Mouse (Mus musculus): ENCODE data around the gene Rundc1.

DNA sequence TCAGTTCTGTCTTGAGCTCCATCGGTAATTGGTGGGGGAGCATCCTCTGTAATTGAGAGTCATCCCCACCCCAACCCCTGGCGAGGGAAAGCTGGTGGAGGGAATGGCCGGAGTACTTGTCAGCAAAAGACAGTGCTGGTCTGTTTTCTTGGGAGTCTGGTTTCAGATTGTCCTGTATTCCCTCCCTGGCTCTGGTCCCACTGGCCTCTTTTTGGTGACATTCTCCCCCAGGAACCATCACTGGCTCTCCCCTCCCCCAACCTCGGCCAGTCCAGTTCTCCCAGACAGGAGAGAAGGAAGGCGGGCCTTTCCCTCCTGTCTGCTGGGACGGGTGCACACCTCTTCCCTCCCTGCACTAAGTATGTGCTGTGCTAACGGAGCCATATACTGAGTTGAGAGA lies 47.5 kb downstream of the Rundc1 start:
- TF ChIP-seq CTCF (conservative IDR thresholded peaks at IDR 0.05; ENCODE audit: insufficient read depth, insufficient read length, low read depth, low read length) = no peak
- no peak for TF ChIP-seq POLR2A (IDR thresholded peaks at IDR 0.05; ENCODE audit: low read depth, low read length)
